Mouse (Mus musculus) stomach, postnatal 0 days (tissue): ENCODE results near the gene Gucy2d. TPM values are rescaled to one million over a fixed set of nuclear protein-coding genes. Genes with fewer than 3 reads are reported as not detected.

Source experiments
- ATAC-seq: fragments of 200-750 bp; cut with Nextera tagmentation; 2 replicates; pipeline ENCODE4 v1.8.0; 2017; ENCODE audit not compliant: low FRiP score, low TSS enrichment
- DNase-seq: peaks from one replicate; pipeline ENCODE4 v3.0.0-alpha.2; 2016; ENCODE audit warnings: low spot score
- H3K27ac ChIP-seq: fragments of 300-500 bp; sonication (generic); replicated peaks from 2 replicates; pipeline ENCODE4 v1.5.1; 2014; ENCODE audit warnings: mild to moderate bottlenecking, control low read depth
- H3K27me3 ChIP-seq: fragments of 300-500 bp; sonication (generic); 2 replicates; pipeline ENCODE4 v1.6.1; 2014; ENCODE audit warnings: low read length; ENCODE audit not compliant: control insufficient read depth, insufficient read depth
- H3K36me3 ChIP-seq: fragments of 300-500 bp; sonication (generic); 2 replicates; pipeline ENCODE4 v1.6.1; 2014; ENCODE audit warnings: low read length, mixed read lengths; ENCODE audit not compliant: control insufficient read depth, insufficient read depth
- H3K4me1 ChIP-seq: fragments of 300-500 bp; sonication (generic); replicated peaks from 2 replicates; pipeline ENCODE4 v1.6.1; 2014; ENCODE audit warnings: antibody characterized with exemption; ENCODE audit not compliant: control insufficient read depth, insufficient read depth
- H3K4me2 ChIP-seq: fragments of 300-500 bp; sonication (generic); replicated peaks from 2 replicates; pipeline ENCODE4 v1.6.1; 2014; ENCODE audit warnings: low read depth, mild to moderate bottlenecking, control low read depth, moderate library complexity
- H3K4me3 ChIP-seq: fragments of 300-500 bp; sonication (generic); 2 replicates; pipeline ENCODE4 v1.5.1; 2014; ENCODE audit warnings: low read depth, low read length, control low read depth
- H3K9ac ChIP-seq: fragments of 300-500 bp; sonication (generic); 2 replicates; pipeline ENCODE4 v1.6.1; 2014; ENCODE audit warnings: mild to moderate bottlenecking, low read length, control low read depth, mixed read lengths
- H3K9me3 ChIP-seq: fragments of 300-500 bp; sonication (generic); 2 replicates; pipeline ENCODE4 v1.6.1; 2016; ENCODE audit warnings: low read length; ENCODE audit not compliant: control insufficient read depth
- CTCF ChIP-seq: IDR thresholded peaks from 2 replicates; pipeline ENCODE4 v1.5.1; 2016; ENCODE audit warnings: antibody characterized with exemption, low read depth, mild to moderate bottlenecking, moderate library complexity
- EP300 ChIP-seq: optimal IDR thresholded peaks from 2 replicates; pipeline ENCODE3; 2016; ENCODE audit warnings: antibody characterized with exemption
- WGBS: fragments of 180-500 bp; shearing (Covaris S2); extraction: QIAGEN DNeasy Blood & Tissue Kit; methylation state at CpG from one replicate; pipeline ENCODE4 v1.1.7; 2014; 5-methylcytosine and 5-hydroxymethylcytosine counted together
- polyA plus RNA-seq: library from polyadenylated mRNA; unstranded; fragments of >200 nt; fragmentation: Nextera tagmentation; extraction: Ambion mirVana; gene quantifications from 2 replicates; pipeline ENCODE4 v1.2.1, GENCODE M21; 2015

Gene Gucy2d
- polyA plus RNA-seq, 1 experiment from 2014 or later: 0.02 TPM

DNA sequence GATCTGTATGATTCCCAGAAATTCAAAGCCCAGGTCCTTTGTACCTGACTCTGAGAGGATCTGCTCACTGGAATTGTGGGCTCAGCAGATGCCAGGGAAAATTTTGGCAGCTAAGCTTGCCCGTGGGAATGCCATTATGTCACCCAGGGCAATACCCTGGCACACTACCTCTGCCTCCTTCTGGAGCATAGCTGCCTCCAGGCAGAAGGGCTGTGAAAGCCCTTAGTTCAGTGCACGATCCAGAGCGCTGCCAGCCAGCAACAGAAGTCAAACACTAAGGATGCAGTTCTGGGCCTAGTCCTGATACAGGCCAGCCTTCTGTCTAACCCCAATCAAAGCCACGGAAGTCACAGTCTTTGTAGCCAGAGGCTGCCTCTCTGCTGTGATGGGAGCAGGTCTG is 36.2 kb upstream of the Gucy2d start:
- no peaks in the 10 kb centered on the region for H3K4me1 ChIP-seq
- WGBS: 83% methylated on average over 4 of the region's 4 CpGs
- no peaks in the 10 kb centered on the region for H3K9me3 ChIP-seq
- ATAC-seq (no peak), DNase-seq (no peak)
- no peak overlapping the region for H3K4me3 ChIP-seq
- no peaks in the 10 kb centered on the region for H3K36me3 ChIP-seq
- TF ChIP-seq CTCF (no peak), EP300 (no peak)
- no peak overlapping the region for H3K9ac ChIP-seq
- no peak overlapping the region for H3K4me2 ChIP-seq
- no peaks in the 10 kb centered on the region for H3K27me3 ChIP-seq
- H3K27ac ChIP-seq: no peak overlapping the region

DNA sequence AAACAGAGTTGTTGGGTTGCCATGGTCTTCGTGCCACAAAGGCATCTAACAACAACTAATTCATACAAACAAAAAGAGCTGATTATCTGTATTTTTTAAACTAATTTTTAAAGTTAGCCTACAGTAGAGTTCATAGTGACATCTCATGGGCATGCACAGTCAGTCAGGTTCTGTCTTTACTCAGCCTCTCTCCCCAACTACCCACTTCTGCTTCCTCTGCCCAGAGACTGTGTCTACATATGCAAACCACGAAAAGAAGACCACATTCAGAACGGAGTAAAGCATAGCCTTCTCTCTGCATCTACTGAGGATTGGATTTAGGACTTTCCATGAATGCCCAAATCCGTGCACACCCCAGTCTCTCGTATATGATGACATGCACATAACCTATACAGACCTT is 32.6 kb upstream of the Gucy2d start:
- TF ChIP-seq CTCF (no peak), EP300 (no peak)
- ATAC-seq: no peak

DNA sequence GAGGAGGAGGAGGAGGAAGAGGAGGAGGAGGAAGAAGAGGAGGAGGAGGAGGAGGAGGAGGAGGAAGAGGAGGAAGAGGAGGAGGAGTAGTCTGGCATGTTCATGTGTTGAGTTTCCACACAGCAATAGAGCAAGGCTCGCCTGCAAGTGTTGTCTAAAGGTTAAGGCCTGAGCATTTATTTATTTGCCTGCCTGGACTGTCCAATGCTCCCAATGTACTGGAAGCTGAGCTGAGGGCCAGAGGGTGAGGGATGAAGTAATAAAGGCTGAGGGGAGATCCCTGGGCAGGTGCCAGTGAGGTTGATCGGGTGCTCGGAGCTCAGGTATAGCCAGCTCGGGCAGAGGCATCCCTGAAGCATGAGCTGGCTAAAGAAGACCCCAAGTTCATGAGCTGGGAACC is 27.1 kb upstream of the Gucy2d start:
- H3K9me3 ChIP-seq: no peaks in the 10 kb centered on the region
- H3K27ac ChIP-seq: no peak overlapping the region
- WGBS: 82% methylated on average over 4 of the region's 4 CpGs
- no peak for DNase-seq
- no peak overlapping the region for H3K4me3 ChIP-seq
- H3K36me3 ChIP-seq: no peaks in the 10 kb centered on the region
- H3K4me1 ChIP-seq: 0 out of 2 replicates have a peak, but pooled peaks cover 4% of the 10 kb centered on the region
- H3K9ac ChIP-seq: no peak overlapping the region
- 0 out of 2 replicates have a peak, but pooled peaks have one; percentile 8 for ATAC-seq
- H3K4me2 ChIP-seq: no peak overlapping the region
- TF ChIP-seq CTCF: no peak
- TF ChIP-seq EP300: no peak
- no peaks in the 10 kb centered on the region for H3K27me3 ChIP-seq

More for the DNA sequence above, 32.6 kb upstream of the Gucy2d start:
- no peaks in the 10 kb centered on the region for H3K27me3 ChIP-seq
- no peak overlapping the region for H3K4me2 ChIP-seq
- H3K27ac ChIP-seq: no peak overlapping the region
- H3K9me3 ChIP-seq: no peaks in the 10 kb centered on the region
- H3K4me1 ChIP-seq: no peaks in the 10 kb centered on the region
- 81% methylated on average over 5 of the region's 5 CpGs for WGBS
- H3K36me3 ChIP-seq: no peaks in the 10 kb centered on the region
- no peak overlapping the region for H3K4me3 ChIP-seq
- DNase-seq: no peak
- H3K9ac ChIP-seq: no peak overlapping the region

DNA sequence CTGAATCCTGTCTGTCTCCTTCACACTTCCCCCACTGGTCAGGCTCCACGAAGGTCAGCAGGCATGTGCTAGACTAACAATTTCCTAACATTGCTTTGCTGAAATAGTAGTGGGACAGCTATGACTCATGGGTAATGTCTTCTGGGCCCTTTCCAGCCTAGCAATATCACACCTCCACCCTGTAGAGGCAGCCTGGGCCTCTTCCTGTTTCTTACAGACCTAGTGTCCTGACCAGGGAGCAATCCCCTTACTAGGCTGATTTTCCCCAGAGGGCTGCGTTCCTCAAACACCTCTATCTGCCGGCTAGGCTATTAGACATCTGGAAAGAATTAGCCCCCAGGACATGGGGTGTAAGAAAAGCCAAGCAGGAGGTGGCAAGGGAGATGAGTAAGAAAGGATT is 24.7 kb upstream of the Gucy2d start:
- Histone ChIP-seq H3K36me3 (no peaks in the 10 kb centered on the region), H3K4me2 (no peak overlapping the region), H3K9me3 (no peaks in the 10 kb centered on the region), H3K27ac (no peak overlapping the region), H3K4me1 (0 out of 2 replicates have a peak, but pooled peaks cover 4% of the 10 kb centered on the region), H3K27me3 (no peaks in the 10 kb centered on the region), H3K4me3 (no peak overlapping the region), H3K9ac (no peak overlapping the region)
- WGBS: 35% methylated on average over 3 of the region's 3 CpGs
- ATAC-seq: peak; percentile 73; the same call in 1 of the 2 replicates
- TF ChIP-seq EP300 (no peak), CTCF (no peak)
- DNase-seq: peak; percentile 33

DNA sequence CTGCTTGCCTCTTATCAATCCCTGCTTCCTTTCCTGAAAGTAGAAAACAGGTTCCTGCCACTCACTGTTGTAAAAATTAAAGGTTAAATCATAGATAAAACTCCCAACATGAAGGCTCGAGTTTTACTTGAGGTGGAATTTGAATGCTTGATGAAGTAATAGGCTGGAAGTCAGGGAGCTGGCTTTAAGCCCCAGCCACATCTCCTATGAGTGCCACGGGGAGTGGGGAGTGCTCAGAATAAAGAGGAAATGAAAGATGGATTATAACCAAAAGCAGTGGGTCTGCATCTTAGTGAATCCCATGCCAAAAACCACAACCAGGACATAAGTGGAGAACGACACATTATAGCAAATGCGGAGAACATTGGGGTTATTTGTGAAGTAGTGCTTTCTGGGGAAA is 24.2 kb upstream of the Gucy2d start:
- Histone ChIP-seq H3K4me1 (0 out of 2 replicates have a peak, but pooled peaks cover 4% of the 10 kb centered on the region), H3K27ac (no peak overlapping the region), H3K4me2 (no peak overlapping the region), H3K9me3 (no peaks in the 10 kb centered on the region), H3K4me3 (no peak overlapping the region), H3K36me3 (no peaks in the 10 kb centered on the region), H3K27me3 (no peaks in the 10 kb centered on the region), H3K9ac (no peak overlapping the region)
- ATAC-seq (no peak), DNase-seq (no peak)
- no peak for TF ChIP-seq EP300
- 54% methylated on average over 4 of the region's 4 CpGs for WGBS

DNA sequence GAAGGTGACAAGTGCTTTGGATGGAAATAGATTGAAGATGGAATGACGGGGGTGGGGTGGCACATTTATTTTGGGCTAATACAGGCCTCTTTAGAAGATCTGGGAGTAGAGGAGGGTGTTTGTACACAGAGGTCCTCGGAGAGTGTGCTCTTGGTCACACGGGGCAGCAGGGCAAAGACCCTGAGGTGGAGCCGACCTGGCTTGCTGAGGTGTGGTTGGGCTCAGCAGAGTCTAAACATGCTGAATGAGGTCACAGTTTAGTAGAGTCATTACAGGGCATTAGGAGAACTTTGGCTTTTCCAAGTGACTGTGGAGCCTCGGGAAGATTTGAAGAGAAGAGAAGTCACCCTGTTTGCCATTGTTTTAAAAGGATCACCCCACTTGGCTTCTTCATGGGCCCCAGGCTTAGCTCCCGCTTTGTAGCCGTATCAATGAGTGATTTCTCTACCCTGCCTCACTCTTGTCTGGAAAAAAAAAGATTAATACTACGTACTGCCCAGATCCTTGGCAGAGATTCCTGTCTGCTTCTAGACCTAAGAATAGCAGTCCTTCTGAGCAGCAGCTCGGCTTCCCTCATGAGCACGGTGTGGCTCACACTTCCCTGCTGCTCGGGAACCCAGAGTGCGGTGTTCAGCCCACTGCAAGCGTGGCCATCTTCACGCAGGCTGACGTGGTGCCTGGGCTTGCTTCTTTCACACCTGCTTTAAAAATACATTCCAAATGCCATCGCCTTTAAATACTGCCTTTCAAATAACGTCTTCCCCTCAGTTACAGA is 22.0 kb upstream of the Gucy2d start:
- H3K9me3 ChIP-seq: no peaks in the 10 kb centered on the region
- no peak for DNase-seq
- no peak overlapping the region for H3K4me3 ChIP-seq
- 0 out of 2 replicates have a peak, but pooled peaks cover 4% of the 10 kb centered on the region for H3K4me1 ChIP-seq
- H3K36me3 ChIP-seq: no peaks in the 10 kb centered on the region
- no peaks in the 10 kb centered on the region for H3K27me3 ChIP-seq
- 43% methylated on average over 17 of the region's 17 CpGs for WGBS
- 0 out of 2 replicates have a peak overlapping the region, but pooled peaks have one; percentile 2 for H3K27ac ChIP-seq
- peak; percentile 65 for ATAC-seq
- no peak for TF ChIP-seq CTCF
- no peak for TF ChIP-seq EP300
- H3K4me2 ChIP-seq: no peak overlapping the region
- no peak overlapping the region for H3K9ac ChIP-seq
